Mouse (Mus musculus): ENCODE results near the gene Lrrc4. TPM values are rescaled to one million over a fixed set of nuclear protein-coding genes. Genes with fewer than 3 reads are reported as not detected.

Lrrc4 gene
- polyA plus RNA-seq, 1 experiment from 2014 or later = 0.51 TPM

GRCm38 (mm10) chr6:28756306-28757018 is 75.1 kb downstream of the Lrrc4 start:
- no peak for ATAC-seq (ENCODE audit: low FRiP score, low TSS enrichment)
- WGBS = 63% methylated on average over 10 of the region's 10 CpGs

DNA sequence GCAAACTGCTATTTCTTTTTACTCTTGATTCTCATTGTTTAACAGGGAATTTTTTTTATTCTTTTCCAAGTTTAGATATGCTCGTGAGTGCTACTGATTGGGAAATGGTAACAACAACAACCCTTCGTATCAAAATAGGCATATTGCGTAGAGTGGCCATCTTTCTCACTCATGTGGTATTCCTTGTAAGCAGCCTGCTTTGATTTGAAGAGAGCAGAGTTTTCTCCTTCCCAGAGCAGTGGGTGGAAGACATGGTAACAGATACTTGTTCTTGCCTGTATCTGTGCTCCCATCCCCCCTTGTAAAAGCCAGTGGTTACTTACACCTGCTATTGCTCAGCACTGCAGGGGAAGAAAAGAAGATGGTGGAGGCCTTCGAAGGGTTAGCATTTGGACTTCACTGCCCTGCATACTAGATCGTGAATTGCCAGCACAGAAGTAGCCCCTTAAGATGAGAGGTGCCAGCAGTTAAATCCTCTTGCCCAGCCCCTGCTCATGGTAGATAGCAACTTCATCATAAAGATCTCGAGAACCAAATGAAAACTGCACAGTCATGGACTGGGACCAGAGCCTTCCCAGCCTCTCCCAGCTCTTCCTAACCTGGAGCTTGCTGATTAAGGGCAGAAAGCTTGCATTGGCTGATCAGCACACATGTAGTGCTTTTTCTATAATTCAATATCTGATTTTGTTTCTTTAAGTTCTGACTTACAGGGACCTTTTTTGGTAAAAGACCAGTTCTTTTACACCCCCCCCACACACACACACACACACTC is 77.2 kb downstream of the Lrrc4 start:
- ATAC-seq (ENCODE audit: low FRiP score, low TSS enrichment) (no peak), DNase-seq (ENCODE audit: low spot score) (no peak)
- Histone ChIP-seq H3K27ac (replicated peaks) (no peak overlapping the region), H3K4me1 (replicated peaks; ENCODE audit: control insufficient read depth, insufficient read depth) (no peaks in the 10 kb centered on the region), H3K4me3 (ENCODE audit: low read depth, low read length) (no peak overlapping the region), H3K4me2 (replicated peaks; ENCODE audit: low read depth) (no peak overlapping the region), H3K36me3 (ENCODE audit: control insufficient read depth, insufficient read depth, low read length) (no peaks in the 10 kb centered on the region; the same call in 1 of the 2 replicates), H3K9me3 (ENCODE audit: control insufficient read depth, low read length) (no peaks in the 10 kb centered on the region), H3K27me3 (ENCODE audit: control insufficient read depth, insufficient read depth, low read length) (no peaks in the 10 kb centered on the region), H3K9ac (ENCODE audit: low read length) (no peak overlapping the region)
- TF ChIP-seq CTCF (IDR thresholded peaks at IDR 0.05; ENCODE audit: low read depth) = no peak
- no peak for TF ChIP-seq EP300 (optimal IDR thresholded peaks at IDR 0.05)
- WGBS = 88% methylated on average over 6 of the region's 6 CpGs

More at GRCm38 (mm10) chr6:28756306-28757018, 75.1 kb downstream of the Lrrc4 start:
- Histone ChIP-seq H3K36me3 (ENCODE audit: control insufficient read depth, insufficient read depth, low read length) (no peaks in the 10 kb centered on the region), H3K27ac (replicated peaks) (no peak overlapping the region), H3K27me3 (ENCODE audit: control insufficient read depth, insufficient read depth, low read length) (no peaks in the 10 kb centered on the region), H3K9me3 (ENCODE audit: control insufficient read depth, low read length) (no peaks in the 10 kb centered on the region), H3K4me1 (replicated peaks; ENCODE audit: control insufficient read depth, insufficient read depth) (no peaks in the 10 kb centered on the region), H3K4me3 (ENCODE audit: low read depth, low read length) (no peak overlapping the region), H3K4me2 (replicated peaks; ENCODE audit: low read depth) (no peak overlapping the region), H3K9ac (ENCODE audit: low read length) (no peak overlapping the region)
- DNase-seq (ENCODE audit: low spot score) = peak; percentile 36
- no peak for TF ChIP-seq CTCF (IDR thresholded peaks at IDR 0.05; ENCODE audit: low read depth)
- no peak for TF ChIP-seq EP300 (optimal IDR thresholded peaks at IDR 0.05)

GRCm38 (mm10) chr6:28753681-28754080 is 77.9 kb downstream of the Lrrc4 start:
- ATAC-seq (ENCODE audit: low FRiP score, low TSS enrichment) = no peak
- H3K36me3 ChIP-seq (ENCODE audit: control insufficient read depth, insufficient read depth, low read length) = no peaks in the 10 kb centered on the region; the same call in 1 of the 2 replicates
- H3K27me3 ChIP-seq (ENCODE audit: control insufficient read depth, insufficient read depth, low read length) = no peaks in the 10 kb centered on the region
- TF ChIP-seq EP300 (optimal IDR thresholded peaks at IDR 0.05) (no peak), CTCF (IDR thresholded peaks at IDR 0.05; ENCODE audit: low read depth) (no peak)
- WGBS = 95% methylated on average over 5 of the region's 5 CpGs
- no peaks in the 10 kb centered on the region for H3K9me3 ChIP-seq (ENCODE audit: control insufficient read depth, low read length)
- no peak for DNase-seq (ENCODE audit: low spot score)
- H3K9ac ChIP-seq (ENCODE audit: low read length) = no peak overlapping the region
- H3K27ac ChIP-seq (replicated peaks) = no peak overlapping the region
- no peak overlapping the region for H3K4me3 ChIP-seq (ENCODE audit: low read depth, low read length)
- no peak overlapping the region for H3K4me2 ChIP-seq (replicated peaks; ENCODE audit: low read depth)
- H3K4me1 ChIP-seq (replicated peaks; ENCODE audit: control insufficient read depth, insufficient read depth) = no peaks in the 10 kb centered on the region

DNA sequence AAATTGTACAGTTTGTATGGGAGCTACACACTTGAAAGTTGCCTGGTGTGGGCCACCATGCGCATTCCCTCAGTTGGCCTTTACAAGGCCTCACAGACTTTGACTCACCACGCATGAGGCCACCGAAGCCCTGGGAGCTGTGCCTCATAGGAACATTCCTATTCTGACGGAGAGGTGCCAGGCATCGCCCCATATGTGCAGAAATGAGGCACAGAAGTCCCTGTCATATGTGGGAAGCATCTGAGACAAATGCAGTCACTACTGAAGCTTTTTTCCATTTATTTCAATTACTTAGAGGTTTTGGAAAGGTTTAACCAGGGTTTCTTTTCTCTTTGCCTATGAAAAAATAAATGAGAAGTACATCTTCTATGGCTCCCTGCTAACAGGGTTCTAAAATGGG is 78.3 kb downstream of the Lrrc4 start:
- no peaks in the 10 kb centered on the region for H3K27me3 ChIP-seq (ENCODE audit: control insufficient read depth, insufficient read depth, low read length)
- no peaks in the 10 kb centered on the region for H3K4me1 ChIP-seq (replicated peaks; ENCODE audit: control insufficient read depth, insufficient read depth)
- WGBS = 98% methylated on average over 5 of the region's 5 CpGs
- H3K9me3 ChIP-seq (ENCODE audit: control insufficient read depth, low read length) = no peaks in the 10 kb centered on the region
- no peak overlapping the region for H3K9ac ChIP-seq (ENCODE audit: low read length)
- no peak overlapping the region for H3K4me2 ChIP-seq (replicated peaks; ENCODE audit: low read depth)
- ATAC-seq (ENCODE audit: low FRiP score, low TSS enrichment) (no peak), DNase-seq (ENCODE audit: low spot score) (no peak)
- no peak overlapping the region for H3K27ac ChIP-seq (replicated peaks)
- TF ChIP-seq EP300 (optimal IDR thresholded peaks at IDR 0.05) (no peak), CTCF (IDR thresholded peaks at IDR 0.05; ENCODE audit: low read depth) (no peak)
- H3K36me3 ChIP-seq (ENCODE audit: control insufficient read depth, insufficient read depth, low read length) = no peaks in the 10 kb centered on the region; the same call in 1 of the 2 replicates
- no peak overlapping the region for H3K4me3 ChIP-seq (ENCODE audit: low read depth, low read length)

DNA sequence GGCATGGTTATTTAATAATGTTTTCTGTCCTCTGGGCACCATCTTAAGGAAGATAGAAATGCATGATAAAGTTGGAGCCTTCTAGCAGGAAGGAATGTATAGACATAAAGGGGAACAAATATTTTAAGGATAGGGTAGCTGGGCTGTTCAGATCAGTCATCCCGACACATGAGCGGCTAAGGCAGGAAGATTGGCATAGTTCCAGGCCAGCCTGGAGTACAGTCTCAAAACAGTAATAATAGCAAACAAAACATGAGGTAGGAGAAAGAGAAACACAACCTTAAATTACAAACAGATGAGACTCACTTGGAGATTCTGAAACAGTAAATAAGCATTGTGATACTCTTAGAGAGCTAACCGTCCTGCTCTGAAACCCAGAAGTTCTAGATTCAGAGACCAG is 80.4 kb downstream of the Lrrc4 start:
- DNase-seq (ENCODE audit: low spot score) (no peak), ATAC-seq (ENCODE audit: low FRiP score, low TSS enrichment) (no peak)
- H3K9me3 ChIP-seq (ENCODE audit: control insufficient read depth, low read length) = no peaks in the 10 kb centered on the region
- H3K9ac ChIP-seq (ENCODE audit: low read length) = no peak overlapping the region
- no peaks in the 10 kb centered on the region; the same call in none of the 2 replicates for H3K36me3 ChIP-seq (ENCODE audit: control insufficient read depth, insufficient read depth, low read length)
- H3K4me1 ChIP-seq (replicated peaks; ENCODE audit: control insufficient read depth, insufficient read depth) = no peaks in the 10 kb centered on the region
- TF ChIP-seq EP300 (optimal IDR thresholded peaks at IDR 0.05) (no peak), CTCF (IDR thresholded peaks at IDR 0.05; ENCODE audit: low read depth) (no peak)
- WGBS = 53% methylated on average over 3 of the region's 3 CpGs
- H3K27me3 ChIP-seq (ENCODE audit: control insufficient read depth, insufficient read depth, low read length) = no peaks in the 10 kb centered on the region
- no peak overlapping the region for H3K4me2 ChIP-seq (replicated peaks; ENCODE audit: low read depth)
- no peak overlapping the region for H3K4me3 ChIP-seq (ENCODE audit: low read depth, low read length)
- no peak overlapping the region for H3K27ac ChIP-seq (replicated peaks)

DNA sequence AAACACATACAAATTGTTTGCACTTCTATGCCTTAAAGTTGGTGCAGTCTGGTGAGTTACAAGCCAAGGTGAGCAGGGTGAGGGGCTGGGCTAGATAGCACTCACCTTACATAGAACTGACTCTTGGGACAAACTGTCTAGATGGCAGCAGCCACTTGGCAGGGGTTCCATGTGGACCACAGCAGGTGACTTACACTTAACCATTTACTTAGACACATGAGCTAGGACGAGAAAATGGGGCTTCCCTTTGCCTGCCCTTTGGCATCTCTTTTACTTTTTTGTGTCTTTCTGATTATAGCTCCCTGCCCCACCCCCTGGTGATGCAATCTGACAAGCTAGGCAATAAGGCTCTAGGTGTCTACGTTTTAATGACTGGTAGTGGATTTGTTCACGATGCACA is 82.3 kb downstream of the Lrrc4 start:
- 66% methylated on average over 3 of the region's 3 CpGs for WGBS

More for the DNA sequence above, 82.3 kb downstream of the Lrrc4 start:
- DNase-seq (ENCODE audit: low spot score) (no peak), ATAC-seq (ENCODE audit: low FRiP score, low TSS enrichment) (no peak)
- no peak overlapping the region for H3K4me2 ChIP-seq (replicated peaks; ENCODE audit: low read depth)
- TF ChIP-seq CTCF (IDR thresholded peaks at IDR 0.05; ENCODE audit: low read depth) (no peak), EP300 (optimal IDR thresholded peaks at IDR 0.05) (no peak)
- no peak overlapping the region for H3K27ac ChIP-seq (replicated peaks)
- no peak overlapping the region for H3K9ac ChIP-seq (ENCODE audit: low read length)
- no peak overlapping the region for H3K4me3 ChIP-seq (ENCODE audit: low read depth, low read length)
- H3K27me3 ChIP-seq (ENCODE audit: control insufficient read depth, insufficient read depth, low read length) = no peaks in the 10 kb centered on the region
- no peaks in the 10 kb centered on the region; the same call in none of the 2 replicates for H3K36me3 ChIP-seq (ENCODE audit: control insufficient read depth, insufficient read depth, low read length)
- H3K4me1 ChIP-seq (replicated peaks; ENCODE audit: control insufficient read depth, insufficient read depth) = no peaks in the 10 kb centered on the region
- H3K9me3 ChIP-seq (ENCODE audit: control insufficient read depth, low read length) = no peaks in the 10 kb centered on the region
